Mouse (Mus musculus): Measurements from ENCODE around the gene Bcr.

Bcr gene

DNA sequence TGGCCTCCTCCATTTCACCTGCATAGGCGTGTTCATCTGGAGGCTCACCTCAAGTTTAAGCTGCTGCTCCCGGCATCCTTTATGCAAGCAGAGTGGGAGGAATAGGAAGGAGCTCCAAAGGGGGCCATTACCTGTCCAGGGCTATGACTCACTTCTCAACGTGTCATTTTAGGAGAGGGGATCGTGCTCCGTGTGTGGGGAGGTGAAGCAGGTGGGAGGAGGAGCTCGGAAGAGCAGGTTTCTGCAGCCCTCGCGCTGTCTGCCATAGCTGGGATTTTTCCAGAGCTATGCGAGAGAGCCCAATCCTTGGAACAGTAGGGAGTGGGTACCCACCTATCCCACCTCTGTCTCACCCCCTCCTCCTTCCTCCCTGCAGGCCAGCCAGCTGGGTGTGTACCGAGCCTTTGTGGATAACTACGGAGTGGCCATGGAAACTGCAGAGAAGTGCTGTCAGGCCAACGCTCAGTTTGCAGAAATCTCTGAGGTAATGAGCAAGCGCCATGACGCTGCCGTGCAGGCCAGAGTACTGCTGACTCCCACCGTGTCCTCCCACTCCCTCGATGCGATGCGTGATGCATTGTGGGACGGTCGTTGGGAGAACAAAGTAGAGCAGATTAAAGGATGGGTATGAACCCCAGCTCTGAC is 75.2 kb downstream of the Bcr start:
- DNase-seq: no peak

DNA sequence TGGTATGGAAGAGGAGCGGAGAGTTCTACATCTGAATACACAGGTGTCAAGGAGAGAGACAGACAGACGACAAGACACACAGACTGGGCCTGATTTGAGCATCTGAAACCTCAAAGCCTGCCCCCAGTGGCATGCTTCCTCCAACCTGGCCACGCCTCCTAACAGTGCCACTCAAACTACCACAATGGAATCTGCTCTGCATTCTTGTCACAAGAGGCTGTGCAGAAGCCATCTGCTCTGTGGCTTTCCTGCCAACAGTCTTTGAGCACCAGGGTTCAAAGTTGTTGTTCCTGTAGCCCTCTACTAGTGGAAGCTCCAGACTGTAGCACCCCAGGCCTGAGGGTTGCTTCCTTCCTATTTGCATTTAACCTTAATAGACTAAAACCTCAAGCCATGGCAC is 76.8 kb downstream of the Bcr start:
- DNase-seq: peak; percentile 64

DNA sequence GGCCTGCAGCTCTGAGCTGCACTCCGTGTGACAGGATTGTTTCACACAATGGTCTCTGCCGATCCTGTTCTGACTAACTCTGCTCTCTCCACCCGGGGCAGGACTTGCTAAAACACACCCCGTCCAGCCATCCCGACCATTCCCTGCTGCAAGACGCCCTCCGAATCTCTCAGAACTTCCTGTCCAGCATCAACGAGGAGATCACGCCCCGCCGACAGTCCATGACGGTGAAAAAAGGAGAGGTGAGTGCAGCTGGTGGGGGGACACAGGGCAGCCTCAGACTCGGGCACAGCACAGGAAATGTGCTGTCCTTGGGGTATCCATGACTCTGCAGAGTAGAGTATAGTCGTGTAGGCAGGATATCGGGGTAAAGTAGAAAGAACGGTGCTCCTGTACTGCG is 84.8 kb downstream of the Bcr start:
- DNase-seq: no peak

DNA sequence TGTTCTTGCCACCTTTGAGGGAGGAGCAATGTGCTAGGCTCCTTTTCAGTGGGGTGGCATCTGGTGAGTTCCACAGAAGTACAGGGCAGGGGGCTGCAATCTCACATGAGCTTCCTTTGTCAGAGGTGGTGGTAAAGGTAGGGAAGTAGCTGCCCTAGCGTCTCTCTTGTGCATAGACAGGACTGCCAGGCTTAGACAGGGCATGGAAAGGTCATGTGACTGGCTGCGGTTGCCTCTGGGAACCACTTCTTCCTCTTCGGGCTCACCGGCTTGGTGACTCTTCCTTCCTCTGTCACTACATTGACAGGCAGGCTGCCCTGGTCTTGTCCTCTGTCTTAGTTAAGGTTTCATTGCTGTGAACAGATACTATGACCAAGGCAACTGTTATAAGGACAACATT is 85.6 kb downstream of the Bcr start:
- DNase-seq: no peak

DNA sequence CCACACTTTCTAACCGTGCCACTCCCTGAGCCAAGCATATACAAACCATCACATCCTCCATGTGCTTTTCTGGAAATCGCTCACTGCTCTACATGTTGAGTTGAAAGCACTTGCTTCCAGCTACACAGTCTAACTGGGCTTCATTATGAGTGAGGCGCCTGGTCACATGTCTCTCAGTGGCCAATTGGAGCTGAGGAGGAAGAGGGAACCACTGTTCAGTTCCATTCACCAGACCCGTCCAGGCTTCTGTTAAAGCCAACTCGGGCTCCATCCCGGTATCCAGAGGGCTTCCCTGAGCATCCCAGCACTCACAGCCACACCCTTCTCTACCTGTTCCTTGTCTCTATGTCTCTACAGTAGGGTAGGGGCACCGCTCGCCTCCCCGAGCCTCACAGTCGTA is 86.2 kb downstream of the Bcr start:
- DNase-seq: no peak

DNA sequence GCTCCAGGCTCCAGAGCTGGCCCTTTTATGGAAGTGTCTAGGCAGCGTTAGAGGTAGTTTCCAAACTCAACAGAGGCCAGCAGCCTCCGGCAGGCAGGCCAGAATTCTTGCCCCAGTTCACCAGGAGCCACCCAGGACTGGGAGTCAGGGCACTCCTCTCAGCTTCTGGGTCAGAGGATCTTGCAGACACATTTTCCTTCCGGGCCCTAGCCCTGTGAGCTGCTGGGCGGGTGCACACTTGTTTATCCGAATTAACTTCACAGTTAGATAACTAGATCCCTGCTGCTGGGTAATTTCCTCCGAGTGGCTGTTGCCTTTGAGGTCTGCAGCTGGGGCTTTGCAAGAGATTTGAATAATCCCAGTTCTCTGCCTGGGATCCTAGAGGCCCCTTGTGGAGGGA is 87.9 kb downstream of the Bcr start:
- DNase-seq: no peak

DNA sequence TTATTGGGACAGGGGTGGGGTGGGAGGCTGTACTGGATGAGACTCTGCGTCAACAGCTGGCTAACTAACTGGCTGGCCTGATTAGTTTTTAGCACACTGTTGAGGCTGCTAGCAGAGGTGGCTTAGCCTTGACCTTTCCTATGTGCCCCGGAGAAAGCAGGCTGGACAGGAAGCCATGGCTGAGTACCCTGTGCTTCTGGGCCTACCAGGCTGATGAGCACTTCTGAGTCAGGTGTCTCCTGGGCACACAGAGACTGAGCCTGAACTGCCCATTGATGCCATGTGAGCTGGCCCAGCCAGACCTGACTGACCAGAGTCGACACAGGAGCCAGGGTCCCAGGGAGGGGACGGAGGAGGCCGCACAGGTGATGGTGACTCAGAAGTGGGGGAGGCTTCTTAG is 90.0 kb downstream of the Bcr start:
- DNase-seq: no peak

DNA sequence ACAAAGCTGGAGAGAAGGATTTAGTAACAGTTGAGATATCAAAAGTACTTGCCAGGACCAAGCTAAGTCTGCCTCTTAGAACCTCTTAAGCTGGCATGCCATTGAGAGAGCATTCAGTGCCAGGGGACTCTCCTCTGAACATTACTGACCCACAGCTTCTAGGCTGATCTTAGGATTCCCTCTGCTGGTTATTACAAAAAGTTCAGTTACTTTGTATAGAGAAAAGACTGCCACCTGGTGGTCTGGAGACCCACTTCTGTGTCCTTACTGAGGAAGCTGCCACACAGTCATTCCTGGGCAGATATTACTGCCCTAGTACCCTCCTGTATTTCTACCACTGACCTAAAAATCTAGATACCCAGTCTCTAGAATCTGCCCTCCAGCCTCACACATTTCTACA is 90.9 kb downstream of the Bcr start:
- peak; percentile 80 for DNase-seq

DNA sequence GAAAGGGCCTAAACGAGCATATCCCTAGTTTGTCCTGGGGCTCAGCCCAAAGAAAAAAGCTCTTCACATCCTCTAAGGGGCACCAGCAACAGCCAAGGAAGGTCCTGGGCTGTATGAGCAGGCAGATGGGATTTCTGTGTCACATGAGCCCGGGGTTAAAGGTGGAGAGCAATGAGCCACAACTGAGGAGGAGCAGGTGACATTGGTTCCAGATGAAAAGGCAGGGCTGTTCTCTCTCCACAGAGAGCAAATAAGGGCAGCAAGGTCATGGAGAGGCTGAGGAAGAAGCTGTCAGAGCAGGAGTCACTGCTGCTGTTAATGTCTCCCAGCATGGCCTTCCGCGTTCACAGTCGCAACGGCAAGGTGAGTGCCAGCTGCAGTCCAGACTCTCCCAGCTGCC is 96.4 kb downstream of the Bcr start:
- no peak for DNase-seq

DNA sequence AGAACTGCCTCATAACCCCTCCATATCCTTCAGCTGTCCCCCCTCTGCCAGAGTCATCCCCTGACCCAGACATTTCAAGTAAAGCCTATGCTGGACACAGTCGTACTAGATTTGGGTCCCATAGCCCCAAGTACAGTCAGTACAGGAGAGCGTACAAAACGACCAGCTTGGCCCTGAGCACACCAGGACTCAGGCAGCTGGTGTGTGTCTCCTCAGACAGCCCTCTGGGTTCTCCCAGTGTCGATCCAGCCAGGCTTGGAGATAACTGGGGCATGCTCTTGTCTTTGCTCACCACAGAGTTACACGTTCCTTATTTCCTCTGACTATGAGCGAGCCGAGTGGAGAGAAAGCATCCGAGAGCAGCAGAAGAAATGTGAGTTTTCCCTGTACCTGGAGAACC is 97.3 kb downstream of the Bcr start:
- DNase-seq: no peak

DNA sequence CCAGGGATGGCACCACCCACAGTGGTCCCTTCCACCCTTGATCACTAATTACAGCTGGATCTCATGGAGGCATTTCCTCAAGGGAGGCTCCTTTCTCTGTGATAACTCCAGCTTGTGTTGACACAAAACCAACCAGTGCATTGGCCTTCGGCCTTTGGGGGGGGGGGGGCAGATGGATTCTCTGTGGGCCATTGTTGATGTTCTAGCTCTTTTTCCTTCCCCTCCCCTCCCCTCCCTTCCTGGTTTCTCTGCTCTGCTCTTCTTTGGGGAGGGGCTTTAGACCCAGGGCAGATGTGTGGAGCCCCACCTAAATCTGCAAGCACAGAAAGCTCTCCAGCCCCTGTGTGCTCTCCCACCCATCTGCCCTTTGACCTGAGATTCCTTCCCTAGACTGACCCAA is 98.0 kb downstream of the Bcr start:
- no peak for DNase-seq

DNA sequence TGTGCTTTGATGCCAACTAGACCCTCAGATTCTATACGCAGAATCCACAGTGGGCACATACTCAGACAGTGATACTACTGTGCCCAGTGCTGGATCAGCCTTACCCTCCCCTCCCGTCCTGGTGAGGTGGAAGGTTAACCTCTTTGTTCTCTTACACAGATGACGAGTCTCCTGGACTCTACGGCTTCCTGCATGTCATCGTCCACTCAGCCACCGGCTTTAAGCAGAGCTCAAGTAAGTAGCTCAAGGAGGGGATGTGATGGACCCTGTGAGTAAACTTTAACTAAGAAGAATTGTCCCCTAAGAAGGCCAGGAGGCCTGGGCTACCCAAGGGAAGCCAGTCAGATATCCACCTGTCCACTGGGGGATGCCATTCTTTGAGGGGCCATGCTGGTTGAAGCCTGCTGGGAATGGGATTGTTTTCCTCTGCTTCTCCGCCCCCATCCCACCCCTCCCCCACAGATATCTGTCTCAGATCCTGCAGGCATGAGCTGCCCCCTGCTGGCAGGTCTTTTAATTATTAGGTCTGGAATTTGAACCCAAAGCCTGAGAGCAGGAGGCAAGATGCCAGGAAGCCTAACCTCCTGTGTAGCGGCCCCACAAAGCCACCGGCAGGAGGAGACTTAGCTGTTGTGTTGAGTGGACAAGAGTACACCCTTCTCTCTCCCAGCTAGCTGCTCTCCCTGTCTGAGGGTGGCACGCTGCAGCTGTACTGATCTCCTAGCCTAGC is 99.9 kb downstream of the Bcr start:
- no peak for DNase-seq

DNA sequence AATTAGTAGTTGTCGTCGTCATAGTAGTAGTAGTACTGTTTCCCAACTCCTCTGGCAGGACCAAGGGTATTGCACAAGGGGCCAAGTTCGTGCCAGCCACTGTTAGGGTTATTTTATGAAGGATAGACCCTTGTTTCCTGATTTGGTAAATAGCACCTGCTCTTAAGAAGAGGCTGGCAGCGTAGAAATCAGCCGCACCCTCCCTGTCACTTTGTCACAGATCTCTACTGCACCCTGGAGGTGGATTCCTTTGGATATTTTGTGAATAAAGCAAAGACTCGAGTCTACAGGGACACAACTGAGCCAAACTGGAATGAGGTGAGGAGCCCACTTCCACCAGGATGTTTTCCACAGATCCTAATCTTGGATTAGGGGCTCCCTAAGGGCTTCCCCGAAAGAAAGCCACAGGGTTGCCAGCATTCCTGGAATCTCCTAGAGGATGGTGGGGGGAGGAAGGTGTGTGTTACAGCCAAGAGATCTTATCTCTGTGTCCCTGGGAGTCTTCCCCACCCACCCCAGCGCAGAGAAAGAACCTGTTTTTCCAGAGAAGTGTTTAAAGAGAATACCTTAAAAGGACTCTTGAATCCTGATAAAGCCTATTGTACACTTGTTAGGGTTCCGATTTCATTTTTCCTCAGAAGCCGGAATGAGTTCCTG is 105.6 kb downstream of the Bcr start:
- DNase-seq: no peak

DNA sequence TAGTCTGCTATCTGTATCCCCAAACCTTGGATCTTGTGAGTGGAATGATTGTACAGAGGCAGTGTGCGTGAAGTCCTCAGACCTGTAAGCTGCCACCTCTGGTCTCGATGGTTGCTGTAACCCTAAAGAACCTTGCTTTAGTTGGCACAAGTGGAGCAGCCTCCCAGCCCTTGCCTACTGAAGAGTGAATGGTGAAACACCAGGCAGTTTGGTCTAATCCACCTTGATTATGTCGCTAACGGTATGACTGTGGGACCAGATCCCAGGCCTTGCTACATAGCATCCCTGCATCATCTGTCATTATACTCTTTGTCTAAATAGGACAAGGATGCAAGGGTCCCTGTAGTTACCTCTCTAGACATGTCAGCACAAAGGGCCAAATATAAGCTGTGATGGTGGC is 106.2 kb downstream of the Bcr start:
- DNase-seq: no peak

DNA sequence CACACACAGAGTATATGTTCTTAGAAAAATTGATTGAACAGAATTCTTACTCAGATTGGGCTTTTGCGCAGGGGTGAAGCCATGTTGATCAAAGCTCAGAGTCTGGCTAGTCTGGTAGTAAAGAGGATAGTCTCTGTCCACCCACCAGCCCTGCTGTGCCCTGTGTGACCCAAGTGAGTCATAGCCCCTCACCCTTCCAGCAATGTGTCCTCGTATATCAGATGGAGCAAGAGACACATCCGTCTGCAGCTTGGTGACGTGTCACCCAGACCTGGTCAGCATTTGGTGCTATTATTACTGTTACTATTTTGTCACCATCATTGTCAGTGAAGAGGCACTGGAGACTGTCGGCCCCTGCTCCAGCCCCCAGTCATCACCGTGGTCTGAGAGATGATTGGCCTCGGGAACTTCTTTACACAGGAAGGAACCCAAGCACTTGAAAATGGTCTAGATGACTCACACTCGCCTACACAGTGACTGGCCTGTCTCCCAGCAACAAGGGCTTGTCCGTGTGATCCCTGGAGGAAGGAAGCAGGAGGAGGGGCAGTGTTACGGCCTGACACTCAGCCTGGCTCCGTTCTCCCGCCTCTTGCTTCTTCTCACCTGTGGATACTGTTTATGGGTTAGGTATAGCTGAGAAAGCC is 109.9 kb downstream of the Bcr start:
- DNase-seq: no peak

DNA sequence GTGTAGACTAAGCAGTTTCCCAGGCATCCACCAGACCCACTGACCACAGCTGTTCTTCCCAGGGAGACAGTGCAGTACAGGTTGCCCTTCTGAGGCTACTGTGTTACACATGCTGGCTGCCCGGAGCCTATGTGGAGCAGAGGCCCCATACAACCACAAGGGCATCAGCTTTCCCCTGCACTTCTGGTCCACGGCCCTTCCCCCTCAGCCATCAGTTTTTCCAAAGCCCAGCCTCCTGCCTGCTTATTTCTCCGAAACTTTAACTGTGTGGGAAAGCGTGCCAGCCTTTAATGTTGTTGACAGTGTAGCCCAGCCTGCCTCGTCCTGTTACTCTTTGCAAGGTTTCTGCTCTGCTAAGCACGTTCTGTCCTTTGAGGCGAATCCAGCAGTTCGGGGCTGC is 112.7 kb downstream of the Bcr start:
- DNase-seq: no peak

DNA sequence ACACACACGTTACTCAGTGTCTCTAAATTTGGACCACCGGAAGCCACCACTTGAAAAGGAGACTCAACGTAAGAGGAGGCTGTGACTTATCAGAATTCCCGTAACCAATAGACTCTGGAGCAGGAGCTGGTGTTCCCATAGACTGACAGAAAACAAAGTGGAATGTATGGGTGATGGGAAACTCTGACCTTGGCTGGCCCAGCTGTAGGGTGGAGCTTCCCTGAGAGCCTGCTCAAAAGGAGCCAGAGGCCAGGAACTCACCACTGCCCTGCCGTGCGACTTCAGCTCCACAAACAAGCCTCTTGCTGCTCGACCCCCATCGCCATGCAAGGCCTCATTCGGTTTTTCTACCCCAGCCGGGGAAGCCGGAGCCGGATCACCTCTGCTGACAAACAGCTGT is 113.3 kb downstream of the Bcr start:
- no peak for DNase-seq

DNA sequence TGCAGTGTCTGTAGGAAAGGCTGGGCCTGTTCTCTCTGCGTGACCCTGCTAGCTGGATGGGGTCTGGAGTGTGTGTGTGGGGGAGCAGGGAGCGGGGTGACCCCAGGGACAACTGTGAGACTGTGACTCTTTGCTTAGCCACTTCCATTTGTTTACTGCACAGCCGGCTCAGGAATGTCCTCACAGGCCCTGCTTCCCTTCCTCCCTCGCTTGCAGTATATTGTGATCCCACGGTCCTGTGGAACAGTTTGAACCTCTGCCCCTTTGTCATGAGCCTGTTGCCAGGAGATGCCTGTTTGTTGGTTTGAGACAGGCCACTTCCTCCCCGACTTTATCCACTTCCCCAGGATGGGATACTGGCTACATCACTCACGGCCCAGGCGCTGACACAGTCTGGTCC is 116.1 kb downstream of the Bcr start:
- DNase-seq: no peak

DNA sequence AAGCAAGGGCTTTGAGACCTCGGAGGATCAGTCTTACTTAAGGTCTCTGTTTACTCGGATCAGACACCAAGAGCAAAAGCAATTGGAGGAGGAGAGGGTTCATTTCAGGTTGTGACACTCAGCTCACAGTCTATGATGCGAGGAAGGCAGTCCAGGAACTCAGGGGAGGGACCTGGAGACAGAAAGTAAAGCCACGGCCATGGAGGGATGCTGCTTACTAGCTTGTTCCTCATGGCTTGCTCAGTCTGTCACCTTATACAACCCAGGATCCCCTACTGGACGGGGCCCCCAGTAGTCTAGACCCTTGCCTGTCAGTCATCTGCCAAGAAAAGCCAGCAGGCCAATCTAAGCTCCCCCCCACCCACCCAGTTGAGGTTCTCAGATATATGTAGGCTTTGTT is 118.5 kb downstream of the Bcr start:
- DNase-seq: no peak

DNA sequence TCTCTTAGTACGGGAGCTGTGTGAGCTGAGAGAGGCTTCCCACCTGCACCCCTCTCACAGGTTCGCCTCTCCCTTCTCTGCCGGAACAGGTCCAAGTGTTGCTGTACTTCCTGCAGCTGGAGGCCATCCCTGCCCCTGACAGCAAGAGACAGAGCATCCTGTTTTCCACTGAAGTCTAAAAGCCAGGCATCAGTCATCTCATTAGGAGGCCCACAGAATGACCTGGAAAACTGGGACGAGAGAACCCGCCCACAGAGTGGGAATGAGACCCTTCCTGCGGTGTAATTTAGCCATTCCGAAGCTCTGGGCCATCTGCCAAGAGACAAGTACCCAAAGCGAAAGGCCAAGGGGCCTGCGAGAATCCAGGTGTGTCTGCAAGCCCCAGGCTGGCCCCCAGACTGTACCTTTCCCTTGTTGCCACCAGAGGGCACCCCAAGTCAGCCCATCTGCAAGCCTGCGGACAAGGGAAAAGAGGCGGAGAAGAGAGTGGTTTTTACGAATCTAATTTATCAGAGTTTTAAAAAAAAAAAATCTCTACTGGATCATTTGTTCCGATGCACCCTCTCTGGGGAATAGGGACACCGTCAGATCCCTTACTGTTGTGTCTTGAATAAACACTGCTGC is 121.9 kb downstream of the Bcr start:
- DNase-seq: peak; percentile 69

DNA sequence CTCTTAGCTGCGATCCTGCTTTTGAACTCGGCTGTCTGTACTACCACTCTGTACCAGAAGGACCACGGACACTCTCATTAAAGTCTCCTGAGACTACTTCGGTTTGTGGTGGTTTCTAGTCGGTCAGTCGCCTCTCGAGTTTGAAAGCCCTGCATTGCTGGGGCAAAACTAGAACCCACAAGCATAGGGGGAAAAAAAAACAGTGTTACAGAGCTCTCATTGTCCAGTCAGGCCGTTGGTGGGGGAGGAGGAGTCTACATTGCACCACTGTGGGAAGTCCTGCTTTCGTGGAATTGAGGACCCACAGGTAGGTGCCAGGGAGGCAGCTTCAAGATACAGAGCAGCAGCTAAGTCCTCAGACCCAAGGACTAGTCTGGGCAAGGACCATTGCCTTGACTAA is 124.4 kb downstream of the Bcr start:
- DNase-seq: no peak

DNA sequence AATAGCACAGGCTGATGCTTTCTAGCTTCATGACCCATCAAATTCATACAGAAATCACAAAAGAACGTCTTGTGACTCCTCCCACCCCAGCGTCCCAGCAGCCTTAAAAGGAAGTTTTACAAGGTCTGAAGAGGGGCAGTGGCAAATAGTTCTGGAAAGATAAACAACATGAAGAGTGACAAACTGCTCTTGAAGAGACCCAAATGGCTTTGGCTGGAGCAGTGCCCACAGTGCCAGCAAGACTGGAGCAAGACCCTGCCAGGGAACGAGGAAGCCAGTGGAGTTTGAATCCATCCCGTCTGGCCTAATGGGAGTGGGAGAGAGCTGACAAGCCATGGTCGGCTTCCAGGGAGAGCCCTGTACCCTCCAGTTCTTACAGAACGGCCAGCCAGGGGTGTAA is 126.2 kb downstream of the Bcr start:
- DNase-seq: no peak

DNA sequence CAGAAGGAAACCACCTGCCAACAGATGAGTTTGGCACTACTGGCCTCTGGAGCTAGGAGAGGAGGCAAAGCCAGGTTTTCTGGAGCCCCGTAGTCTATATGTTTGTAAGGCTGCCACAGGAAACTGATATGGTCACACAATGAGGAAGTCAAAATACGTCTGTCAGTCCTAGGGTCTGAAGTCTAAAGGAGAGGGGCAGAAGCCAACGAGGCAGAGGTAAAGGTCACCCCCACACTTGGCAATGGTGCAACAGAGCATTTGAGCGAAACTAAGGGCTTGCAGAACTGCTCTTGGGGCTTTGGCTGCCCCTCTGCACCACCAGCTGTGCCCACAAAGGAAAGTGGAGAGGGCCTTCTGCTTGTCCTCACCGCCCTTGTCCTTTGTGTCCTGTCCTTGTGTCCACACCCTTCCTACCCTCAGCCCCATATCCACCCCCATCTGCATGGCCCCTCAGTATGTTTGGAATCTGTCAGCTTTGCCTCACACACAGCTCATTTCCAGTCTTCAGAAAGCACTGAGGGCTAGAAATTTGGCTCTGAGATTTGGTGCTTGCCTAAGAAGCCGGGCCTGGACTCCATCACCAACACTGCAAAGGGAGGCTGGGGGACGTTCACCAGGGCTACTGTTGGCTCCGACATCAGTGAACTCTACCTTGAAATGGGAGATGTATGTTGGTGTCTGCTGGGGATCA is 127.1 kb downstream of the Bcr start:
- no peak for DNase-seq
